Mouse (Mus musculus) urinary bladder, postnatal 25 days (tissue): Measurements from ENCODE around the gene Med12l.
A peak's percentile ranks its signal among the peaks of the same experiment; 100 is the strongest.

ENCODE experiments used
- DNase-seq: peaks from one replicate; pipeline ENCODE4 v3.0.0; 2022; ENCODE audit warnings: low spot score

Gene Med12l

DNA sequence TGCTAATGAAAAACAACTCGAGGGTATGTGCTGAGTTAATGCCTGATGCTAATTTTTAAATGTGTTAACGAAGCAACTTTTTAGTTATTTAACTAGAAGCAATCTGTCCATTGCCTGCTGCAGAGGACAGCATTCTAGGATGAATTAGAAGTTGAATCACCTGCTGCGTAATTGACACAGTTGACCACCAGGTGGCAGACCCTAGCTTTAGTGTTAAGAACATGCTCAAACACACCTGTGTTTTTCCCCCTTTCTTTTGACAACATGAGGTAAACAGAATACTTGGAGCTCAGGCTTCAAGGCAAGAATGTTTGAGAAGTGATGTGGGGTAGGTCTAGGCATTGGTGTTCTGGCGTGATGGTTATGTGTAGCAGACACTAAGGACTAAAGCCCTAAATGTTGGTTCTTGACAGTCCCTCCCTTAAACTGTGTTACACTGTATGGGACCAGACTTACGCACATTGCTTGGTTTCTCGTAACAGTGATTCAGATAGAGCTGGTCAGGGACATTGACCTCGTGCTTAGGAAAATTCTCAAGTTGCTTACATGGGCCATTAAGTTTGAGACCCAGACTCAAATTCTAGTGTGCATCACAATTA lies 315.8 kb downstream of the Med12l start:
- peak; percentile 62 for DNase-seq

GRCm38 (mm10) chr3:59328526-59328925 lies 322.9 kb downstream of the Med12l start:
- DNase-seq = no peak

DNA sequence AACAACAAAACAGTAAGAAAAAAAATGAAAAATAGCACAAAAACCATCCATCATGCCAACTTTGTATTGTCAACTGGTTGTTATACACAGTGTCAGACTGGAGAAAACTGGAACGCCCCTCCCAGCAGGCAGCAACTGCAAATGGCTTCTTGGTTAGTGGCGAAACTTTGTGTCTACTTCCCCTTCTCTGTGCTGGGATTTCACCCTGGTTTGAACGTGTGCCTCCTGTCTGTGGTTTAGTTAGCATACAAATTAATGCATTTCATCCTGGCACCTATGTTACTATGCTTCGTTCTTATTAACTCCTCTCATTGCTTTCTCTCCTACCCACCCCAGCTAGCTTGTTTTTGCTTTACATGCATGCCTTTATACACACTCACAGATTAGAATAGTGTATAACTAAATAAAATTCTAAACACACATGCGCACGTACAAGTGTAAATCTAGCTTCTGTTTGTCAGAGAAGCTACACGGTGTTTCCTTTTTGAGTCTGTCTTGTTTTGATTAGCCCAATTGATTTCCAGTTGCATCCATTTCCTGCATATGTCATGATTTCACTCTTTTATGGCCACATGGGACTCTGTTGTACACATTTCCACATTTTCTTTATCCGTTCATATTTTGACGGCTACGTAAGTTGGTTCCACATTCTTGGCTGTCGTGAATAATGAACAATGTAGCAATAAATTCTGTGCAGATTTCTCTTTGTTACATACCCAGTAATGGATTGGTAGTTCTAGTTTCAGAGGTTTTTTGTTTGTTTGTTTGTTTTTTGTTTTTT lies 336.2 kb downstream of the Med12l start:
- DNase-seq = no peak

GRCm38 (mm10) chr3:59343026-59343425 lies 337.4 kb downstream of the Med12l start:
- peak; percentile 10 for DNase-seq

GRCm38 (mm10) chr3:59344065-59344905 lies 338.7 kb downstream of the Med12l start, which contains the start of gene Igsf10:
Igsf10 (minus strand) TSS chr3:59344394.
- DNase-seq = peak; percentile 26

- DNase-seq = no peak
Measured at GRCm38 (mm10) chr3:59351768-59352167, 346.1 kb downstream of the Med12l start.

GRCm38 (mm10) chr3:59354156-59354555 lies 348.5 kb downstream of the Med12l start:
- no peak for DNase-seq

DNA sequence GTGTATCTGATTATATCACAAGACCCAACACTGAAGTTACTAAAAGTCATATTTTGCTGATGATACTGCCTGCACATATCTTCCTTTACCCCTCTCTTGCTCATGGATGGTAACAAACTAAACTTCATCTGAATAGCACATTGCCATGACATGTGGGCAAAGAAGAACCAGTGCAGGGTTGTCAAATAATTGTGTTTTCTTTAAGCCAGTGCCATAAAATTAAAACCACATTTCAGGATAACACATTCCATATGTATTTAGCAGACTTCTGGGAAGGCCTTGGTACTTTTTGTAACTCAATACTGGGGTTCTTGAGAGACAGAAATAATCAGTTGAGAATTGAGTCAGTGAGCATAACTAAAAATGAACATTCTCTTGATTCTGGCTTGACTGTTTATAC lies 354.5 kb downstream of the Med12l start:
- DNase-seq = no peak

GRCm38 (mm10) chr3:59361895-59362294 lies 356.3 kb downstream of the Med12l start:
- DNase-seq = no peak
